Mouse (Mus musculus): ENCODE measurements around the gene Adk.

DNA sequence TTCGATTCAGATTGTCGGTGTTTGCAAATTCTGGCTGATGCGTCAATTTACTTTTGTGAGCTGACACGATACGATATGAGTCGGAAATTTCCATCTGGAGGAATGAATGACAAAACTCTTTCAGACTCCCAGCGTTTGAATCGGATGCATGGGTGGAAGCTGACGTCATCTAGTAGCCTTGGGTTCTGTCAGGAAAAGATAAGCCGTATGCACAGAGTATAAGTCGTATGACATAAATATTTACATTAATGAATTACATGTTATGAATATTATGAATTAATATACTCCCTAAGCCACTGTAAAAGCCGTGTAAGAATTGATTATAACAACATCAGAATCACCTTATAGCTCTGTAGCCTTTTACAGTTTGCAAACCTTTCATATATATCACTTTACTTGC, 13.3 kb upstream of the Adk start:
- no peak for TF ChIP-seq CTCF (IDR thresholded peaks at IDR 0.05; ENCODE audit: control insufficient read depth, insufficient read depth, insufficient read length)
- no peak for TF ChIP-seq CEBPB (IDR thresholded peaks at IDR 0.05; ENCODE audit: low read depth)
- TF ChIP-seq MAX (IDR thresholded peaks at IDR 0.05) = no peak
- no peak for TF ChIP-seq MYOD1 (IDR thresholded peaks at IDR 0.05; ENCODE audit: control insufficient read depth, insufficient read length, low read depth)
